Mouse (Mus musculus) limb, embryonic 11.5 days (tissue): ENCODE data around the gene Sox6. TPM values are rescaled to one million over a fixed set of nuclear protein-coding genes. Genes with fewer than 3 reads are reported as not detected.
A peak's percentile ranks its signal among the peaks of the same experiment; 100 is the strongest.

ENCODE experiments used
- ATAC-seq: fragments of 200-750 bp; cut with Nextera tagmentation; 2 replicates; pipeline ENCODE4 v1.8.0; 2017; ENCODE audit warnings: low read depth; ENCODE audit not compliant: insufficient number of reproducible peaks, low FRiP score, low TSS enrichment
- DNase-seq: peaks from one replicate; pipeline ENCODE4 v3.0.0-alpha.2; 2015; ENCODE audit warnings: low spot score
- H3K27ac ChIP-seq: fragments of 300-500 bp; sonication (generic); replicated peaks from 2 replicates; pipeline ENCODE4 v1.5.1; 2014; ENCODE audit warnings: low read depth, mild to moderate bottlenecking, low read length
- H3K27me3 ChIP-seq: fragments of 300-500 bp; sonication (generic); 2 replicates; pipeline ENCODE4 v1.6.1; 2014; ENCODE audit warnings: mild to moderate bottlenecking, low read length, mixed read lengths; ENCODE audit not compliant: control insufficient read depth, insufficient read depth
- H3K36me3 ChIP-seq: fragments of 300-500 bp; sonication (generic); 2 replicates; pipeline ENCODE4 v1.6.1; 2014; ENCODE audit warnings: mild to moderate bottlenecking, low read length, moderate library complexity, mixed read lengths; ENCODE audit not compliant: control insufficient read depth, insufficient read depth
- H3K4me1 ChIP-seq: fragments of 300-500 bp; sonication (generic); 2 replicates; pipeline ENCODE4 v1.6.1; 2014; ENCODE audit warnings: low read length, mixed read lengths; ENCODE audit not compliant: control insufficient read depth, insufficient read depth
- H3K4me2 ChIP-seq: fragments of 300-500 bp; sonication (generic); 2 replicates; pipeline ENCODE4 v1.6.1; 2014; ENCODE audit warnings: low read depth, mild to moderate bottlenecking, moderate library complexity; ENCODE audit not compliant: severe bottlenecking
- H3K4me3 ChIP-seq: fragments of 300-500 bp; sonication (generic); 2 replicates; pipeline ENCODE4 v1.5.1; 2014; ENCODE audit warnings: low read depth, low read length
- H3K9ac ChIP-seq: fragments of 300-500 bp; sonication (generic); 2 replicates; pipeline ENCODE4 v1.6.1; 2014; ENCODE audit warnings: mild to moderate bottlenecking, low read length
- H3K9me3 ChIP-seq: fragments of 300-500 bp; sonication (generic); 2 replicates; pipeline ENCODE4 v1.6.1; 2016; ENCODE audit warnings: low read length; ENCODE audit not compliant: control insufficient read depth
- WGBS: fragments of 180-500 bp; shearing (Covaris S2); extraction: QIAGEN DNeasy Blood & Tissue Kit; methylation state at CpG from one replicate; pipeline ENCODE4 v1.1.7; 2014; 5-methylcytosine and 5-hydroxymethylcytosine counted together
- polyA plus RNA-seq: library from polyadenylated mRNA; unstranded; fragments of >200 nt; fragmentation: Nextera tagmentation; extraction: Ambion mirVana; gene quantifications from 2 replicates; pipeline ENCODE4 v1.2.1, GENCODE M21; 2014

Gene Sox6
- polyA plus RNA-seq, 1 experiment from 2014 or later: 58.1 TPM

DNA sequence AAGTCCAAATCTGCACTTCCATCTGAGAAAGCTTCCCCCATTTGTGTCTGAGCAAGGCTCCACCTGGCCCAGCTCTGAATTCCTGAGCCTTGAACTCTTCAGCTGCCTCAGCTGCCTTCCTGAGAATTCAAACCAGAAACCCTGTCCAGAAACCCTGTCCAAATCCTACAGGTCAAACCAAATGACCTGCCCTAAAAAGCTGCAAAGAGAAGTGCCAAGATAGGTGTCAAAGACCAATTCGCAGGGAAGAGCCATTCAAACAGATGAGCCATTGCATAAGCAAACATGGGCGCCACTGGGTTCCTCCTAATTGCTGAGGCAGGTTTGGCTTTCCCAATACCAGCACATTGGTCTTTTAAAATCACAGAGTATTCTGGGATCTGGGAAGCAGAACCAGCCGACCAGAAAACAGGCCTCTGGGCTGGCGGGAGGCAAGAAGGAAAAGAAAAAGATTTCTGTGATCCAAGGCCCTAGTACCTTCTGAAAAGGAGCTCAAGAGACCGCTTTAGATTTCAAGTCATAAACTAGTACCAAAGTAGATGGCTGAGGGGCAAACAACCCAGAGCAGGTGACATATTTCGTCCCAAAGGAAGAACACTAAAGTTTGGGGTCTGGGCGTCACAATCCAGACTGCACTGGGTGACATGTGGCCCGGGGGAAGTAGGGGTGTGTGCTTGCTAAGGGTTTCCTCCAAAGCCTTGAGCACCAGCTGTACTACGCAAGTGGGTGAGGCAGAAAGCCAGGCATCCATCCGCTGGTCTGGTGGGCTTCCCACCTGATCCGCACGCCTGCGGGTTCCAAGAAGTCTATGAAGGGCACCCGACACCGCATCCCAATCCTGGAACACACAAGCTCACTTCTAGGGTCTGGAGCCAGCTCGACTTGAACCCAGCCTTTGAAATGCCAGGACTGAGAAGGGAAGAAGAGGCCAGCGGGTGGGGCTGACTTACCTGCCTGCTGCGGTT lies 1.7 kb downstream of the Sox6 start:
- no peaks in the 10 kb centered on the region for H3K9me3 ChIP-seq
- peak overlapping the region; percentile 95 for H3K4me2 ChIP-seq
- no peaks in the 10 kb centered on the region for H3K36me3 ChIP-seq
- ATAC-seq: no peak
- peaks cover 11% of the 10 kb centered on the region for H3K4me1 ChIP-seq
- H3K27ac ChIP-seq: no peak overlapping the region
- H3K27me3 ChIP-seq: peaks cover 34% of the 10 kb centered on the region
- H3K4me3 ChIP-seq: peak overlapping the region; percentile 20
- peak overlapping the region; percentile 24 for H3K9ac ChIP-seq
- WGBS: 15% methylated on average over 18 of the region's 18 CpGs
- DNase-seq: peak; percentile 53

DNA sequence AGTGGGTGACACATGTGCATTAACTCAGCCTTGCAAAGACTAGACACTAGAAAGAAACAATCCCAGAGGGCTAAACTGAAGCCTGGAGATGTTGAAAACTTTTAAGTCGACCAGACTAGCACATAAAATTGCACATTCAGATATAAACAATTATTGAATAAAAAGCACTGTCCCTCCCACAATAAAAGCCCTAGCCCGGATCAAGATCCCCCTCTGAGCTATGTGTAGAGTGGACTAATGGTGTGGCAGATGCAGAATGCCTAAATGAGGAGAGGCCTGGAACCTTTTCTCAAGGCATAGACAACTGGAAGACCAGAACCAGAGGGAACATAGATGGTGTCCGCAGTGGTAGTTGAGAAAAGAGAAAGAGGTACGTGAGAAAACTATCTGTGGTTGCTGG lies 3.1 kb downstream of the Sox6 start:
- Histone ChIP-seq H3K36me3 (no peaks in the 10 kb centered on the region), H3K4me3 (no peak overlapping the region), H3K4me1 (peaks cover 18% of the 10 kb centered on the region), H3K9ac (no peak overlapping the region), H3K27ac (no peak overlapping the region), H3K4me2 (peak overlapping the region; percentile 21; the same call in 1 of the 2 replicates), H3K27me3 (peaks cover 34% of the 10 kb centered on the region), H3K9me3 (no peaks in the 10 kb centered on the region)
- no peak for ATAC-seq
- DNase-seq: no peak
- 50% methylated on average over 4 of the region's 4 CpGs for whole genome bisulfite sequencing

- H3K4me3 ChIP-seq: peak overlapping the region; percentile 63
- H3K27ac ChIP-seq: peak overlapping the region; percentile 83
- peaks cover 34% of the 10 kb centered on the region for H3K27me3 ChIP-seq
- WGBS: under 1% methylated on average over 23 of the region's 25 CpGs
- H3K36me3 ChIP-seq: no peaks in the 10 kb centered on the region
- DNase-seq (peak; percentile 70), ATAC-seq (no peak; the same call in 1 of the 2 replicates)
- H3K9me3 ChIP-seq: no peaks in the 10 kb centered on the region
- peaks cover 15% of the 10 kb centered on the region for H3K4me1 ChIP-seq
- H3K9ac ChIP-seq: peak overlapping the region; percentile 85
- H3K4me2 ChIP-seq: peak overlapping the region; percentile 99
Measured at GRCm38 (mm10) chr7:116034282-116034758, 4.3 kb downstream of the Sox6 start.

DNA sequence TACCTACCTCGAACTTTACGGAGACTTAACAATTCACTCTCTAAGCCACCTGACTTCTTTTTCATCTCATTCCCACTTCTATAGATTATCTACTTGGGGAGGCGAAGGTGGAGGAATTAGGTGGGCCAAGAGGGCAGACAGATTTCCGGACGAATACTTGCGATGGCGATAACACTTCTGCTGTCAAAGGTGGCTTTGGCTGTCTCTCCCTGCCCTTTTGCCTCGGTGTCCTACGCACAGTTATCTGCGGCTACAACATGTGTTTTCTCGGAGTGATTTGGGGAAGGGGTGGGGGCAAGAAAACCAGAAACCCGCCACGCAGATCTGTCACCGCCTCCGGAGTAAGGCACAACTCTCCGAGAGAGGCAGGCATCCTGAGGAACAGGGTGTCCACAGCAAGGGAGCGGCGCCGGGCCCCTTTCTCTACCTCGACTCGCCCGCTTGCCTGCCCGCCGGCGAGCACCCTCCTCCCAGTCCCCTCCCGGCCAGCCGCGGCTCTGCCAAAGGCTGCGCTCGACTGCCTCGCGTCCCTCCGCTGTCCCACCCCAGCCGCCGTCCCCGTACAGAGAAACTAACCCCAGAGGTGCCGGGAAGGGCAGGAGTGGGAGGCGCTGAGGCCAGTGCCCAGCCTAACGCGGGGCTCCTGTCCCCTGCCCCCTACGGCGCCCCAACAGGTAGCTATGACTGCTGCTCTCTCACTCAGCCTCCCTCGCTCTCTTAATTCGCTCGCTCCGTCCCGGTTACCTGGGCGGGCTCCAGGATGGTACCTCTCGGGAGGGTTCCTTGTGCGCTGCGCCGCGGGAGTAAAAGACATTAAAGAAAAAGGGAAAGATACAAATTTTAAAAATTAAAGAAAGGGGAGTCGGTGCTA lies 5.0 kb downstream of the Sox6 start:
- H3K9ac ChIP-seq: peak overlapping the region; percentile 85
- peaks cover 34% of the 10 kb centered on the region for H3K27me3 ChIP-seq
- peaks cover 11% of the 10 kb centered on the region for H3K4me1 ChIP-seq
- H3K9me3 ChIP-seq: no peaks in the 10 kb centered on the region
- peak; percentile 76 for DNase-seq
- H3K36me3 ChIP-seq: no peaks in the 10 kb centered on the region
- H3K4me2 ChIP-seq: peak overlapping the region; percentile 99
- under 1% methylated on average over 54 of the region's 54 CpGs for WGBS
- H3K4me3 ChIP-seq: peak overlapping the region; percentile 63
- ATAC-seq: peak; percentile 23; the same call in 1 of the 2 replicates
- peak overlapping the region; percentile 83 for H3K27ac ChIP-seq

DNA sequence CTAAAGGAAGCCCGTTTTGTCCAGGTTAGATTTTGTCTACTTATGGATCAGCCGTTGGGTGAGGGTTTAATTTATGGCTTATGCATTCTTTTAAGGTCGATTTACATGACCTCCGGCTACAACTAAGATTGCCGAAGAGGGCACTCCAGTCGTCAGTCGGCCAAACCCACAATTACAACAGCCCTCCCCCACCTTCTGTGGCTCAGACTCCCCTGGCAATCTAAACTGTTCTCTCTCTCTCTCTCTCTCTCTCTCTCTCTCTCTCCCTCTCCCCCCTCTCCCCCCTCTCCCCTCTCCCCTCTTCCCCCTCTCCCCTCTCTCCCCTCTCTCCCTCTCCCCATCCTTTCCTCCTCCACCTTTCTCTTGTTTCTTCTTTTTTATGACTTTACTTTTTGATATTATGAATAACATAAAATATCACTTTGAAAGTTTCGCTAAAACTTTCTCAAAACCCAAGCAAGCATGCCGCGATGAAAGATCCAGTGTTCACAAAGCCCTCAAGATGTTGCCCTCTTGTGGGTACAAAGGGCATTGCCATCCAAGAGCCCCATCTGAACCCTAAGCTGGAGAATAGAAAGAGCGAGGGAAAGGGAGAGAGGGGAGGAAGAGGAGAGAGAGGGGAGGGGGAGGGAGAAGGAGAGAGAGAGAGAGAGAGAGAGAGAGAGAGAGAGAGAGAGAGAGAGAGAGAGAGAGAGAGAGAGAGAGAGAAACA lies 5.8 kb downstream of the Sox6 start:
- DNase-seq: peak; percentile 84
- peak overlapping the region; percentile 63 for H3K4me3 ChIP-seq
- H3K9ac ChIP-seq: peak overlapping the region; percentile 91; the same call in 1 of the 2 replicates
- no peaks in the 10 kb centered on the region for H3K36me3 ChIP-seq
- H3K4me1 ChIP-seq: peaks cover 7% of the 10 kb centered on the region
- peak overlapping the region; percentile 88 for H3K27ac ChIP-seq
- no peaks in the 10 kb centered on the region for H3K9me3 ChIP-seq
- H3K27me3 ChIP-seq: peaks cover 28% of the 10 kb centered on the region
- peak; percentile 32; the same call in 1 of the 2 replicates for ATAC-seq
- under 1% methylated on average over 11 of the region's 11 CpGs for WGBS
- peak overlapping the region; percentile 99 for H3K4me2 ChIP-seq

DNA sequence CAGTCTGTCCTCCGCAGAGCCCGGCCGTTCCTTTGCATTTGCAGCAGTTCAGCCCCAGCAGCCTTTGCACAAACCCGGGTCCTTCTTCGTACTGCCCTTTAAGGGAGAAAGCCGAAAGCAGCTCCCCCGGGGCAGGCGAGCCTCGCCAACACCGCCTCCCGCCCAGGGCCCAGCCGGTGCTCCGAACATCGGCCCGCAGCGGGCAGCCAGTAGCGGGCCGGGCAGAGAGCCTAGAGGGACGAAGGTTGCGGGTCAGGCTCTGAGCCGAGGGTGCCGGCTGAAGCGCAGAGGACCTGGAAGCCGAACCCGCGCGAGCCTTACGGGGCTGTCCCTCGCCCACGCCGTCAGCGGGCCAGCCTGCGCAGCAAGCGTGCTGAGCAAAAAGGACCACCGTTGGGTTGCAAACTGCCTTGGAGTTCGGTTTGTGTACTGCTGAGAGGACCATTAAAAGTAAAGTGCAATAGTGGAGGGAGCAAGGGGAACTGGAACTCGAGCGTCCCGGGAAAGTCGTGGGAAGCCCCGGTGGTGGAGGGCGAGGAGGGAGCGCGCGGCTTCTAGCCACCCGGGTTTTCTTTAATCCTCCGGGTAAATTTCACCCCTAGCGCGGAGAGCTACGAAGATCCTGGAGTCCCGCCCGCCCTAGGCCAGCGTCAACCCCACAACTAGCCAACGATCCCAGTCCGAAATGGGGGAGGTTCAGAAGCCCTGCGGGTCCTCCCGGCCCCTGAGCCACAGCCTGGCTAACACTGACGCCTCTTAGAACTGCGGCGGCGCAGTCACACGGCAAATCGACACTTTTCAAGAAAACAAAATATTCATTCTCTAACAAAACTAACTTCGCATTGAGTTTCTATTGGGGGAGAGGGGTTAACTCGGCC lies 6.6 kb downstream of the Sox6 start:
- peak overlapping the region; percentile 99 for H3K4me2 ChIP-seq
- peak overlapping the region; percentile 63 for H3K4me3 ChIP-seq
- H3K9ac ChIP-seq: peak overlapping the region; percentile 91
- H3K27me3 ChIP-seq: peaks cover 22% of the 10 kb centered on the region
- peak overlapping the region; percentile 88 for H3K27ac ChIP-seq
- peak; percentile 79 for DNase-seq
- peak; percentile 55; the same call in 1 of the 2 replicates for ATAC-seq
- H3K4me1 ChIP-seq: peaks cover 7% of the 10 kb centered on the region
- WGBS: under 1% methylated on average over 65 of the region's 65 CpGs
- H3K9me3 ChIP-seq: no peaks in the 10 kb centered on the region
- no peaks in the 10 kb centered on the region for H3K36me3 ChIP-seq

DNA sequence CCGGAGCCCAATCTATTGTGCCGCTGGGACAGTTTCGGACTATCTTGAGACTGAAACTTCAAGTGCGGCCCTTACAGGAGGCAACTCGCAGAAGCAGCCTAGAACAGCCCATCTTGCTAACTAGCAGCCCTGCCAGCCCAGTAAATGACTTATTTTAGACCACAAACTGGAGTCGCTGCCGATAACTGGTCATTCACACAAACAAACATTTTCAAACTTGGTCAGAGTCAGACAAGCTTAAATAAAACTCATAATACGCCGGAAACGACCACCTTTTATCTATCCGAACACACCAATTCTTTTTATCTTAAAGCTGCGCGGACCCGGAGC lies 7.2 kb downstream of the Sox6 start:
- Histone ChIP-seq H3K27me3 (peaks cover 17% of the 10 kb centered on the region), H3K4me1 (peaks cover 7% of the 10 kb centered on the region), H3K4me2 (peak overlapping the region; percentile 99), H3K36me3 (no peaks in the 10 kb centered on the region), H3K4me3 (peak overlapping the region; percentile 63), H3K9me3 (no peaks in the 10 kb centered on the region), H3K9ac (peak overlapping the region; percentile 91), H3K27ac (peak overlapping the region; percentile 88)
- WGBS: under 1% methylated on average over 14 of the region's 14 CpGs
- DNase-seq: no peak
- no peak for ATAC-seq
